Mouse (Mus musculus): ENCODE measurements at regions not wholly inside any gene's neighbourhood (a gene's known extent, or its start where the extent isn't known, plus 50 kb on each side); places are given as distances from the start of the nearest gene placed in this dataset.
A peak's percentile ranks its signal among the peaks of the same experiment; 100 is the strongest.

GRCm38 (mm10) chrX:160332618-160333017 is 57.9 kb upstream of the Adgrg2 start:
- no peak overlapping the region for H3K4me2 ChIP-seq (replicated peaks)
- H3K4me1 ChIP-seq = no peaks in the 10 kb centered on the region
- no peak overlapping the region for H3K9ac ChIP-seq
- no peaks in the 10 kb centered on the region for H3K36me3 ChIP-seq
- ATAC-seq (ENCODE audit: low FRiP score, low read depth) = peak; percentile 40; the same call in 1 of the 2 replicates
- H3K4me3 ChIP-seq = no peak overlapping the region
- no peaks in the 10 kb centered on the region for H3K9me3 ChIP-seq
- H3K27ac ChIP-seq = no peak overlapping the region
- H3K27me3 ChIP-seq = no peaks in the 10 kb centered on the region

DNA sequence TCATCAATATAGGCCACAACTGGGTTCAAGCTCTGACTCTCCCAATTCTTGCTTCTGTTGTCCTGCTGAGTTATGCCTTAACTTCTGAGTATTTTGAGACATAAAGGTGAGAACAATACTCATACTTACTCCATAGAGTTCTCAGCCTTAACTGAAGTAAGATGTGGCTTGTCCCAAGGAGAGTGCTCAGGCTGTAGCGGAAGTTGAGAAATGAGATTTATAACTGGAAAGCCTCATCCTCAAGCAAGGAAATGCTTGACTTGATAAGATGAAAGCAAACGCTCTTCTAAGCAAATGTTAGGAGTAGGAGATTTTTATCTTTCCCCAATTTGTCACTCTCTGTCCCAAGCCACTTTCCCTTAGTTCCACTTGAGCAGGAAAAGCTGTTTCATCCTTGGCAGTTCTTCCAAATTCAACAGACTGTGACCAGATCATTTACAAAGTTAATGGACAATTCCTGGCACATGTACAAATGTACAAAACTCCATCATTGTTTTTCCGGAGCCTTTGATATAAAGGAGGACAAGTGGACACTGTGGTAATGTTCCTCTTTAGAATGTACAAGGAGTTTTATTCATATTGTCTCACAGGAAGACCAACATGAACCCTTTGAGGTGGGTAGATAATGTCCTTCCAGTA is 52.0 kb upstream of the Adgrg2 start:
- H3K4me2 ChIP-seq (replicated peaks) = no peak overlapping the region
- 0 out of 2 replicates have a peak, but pooled peaks cover 14% of the 10 kb centered on the region for H3K27me3 ChIP-seq
- H3K4me3 ChIP-seq = no peak overlapping the region
- no peak for ATAC-seq (ENCODE audit: low FRiP score, low read depth)
- H3K36me3 ChIP-seq = no peaks in the 10 kb centered on the region
- H3K9ac ChIP-seq = no peak overlapping the region
- WGBS = 78% methylated on average over 3 of the region's 3 CpGs
- H3K9me3 ChIP-seq = no peaks in the 10 kb centered on the region
- no peaks in the 10 kb centered on the region for H3K4me1 ChIP-seq
- H3K27ac ChIP-seq = no peak overlapping the region

All from limb, embryonic 13.5 days (tissue).